Mouse (Mus musculus) adrenal gland, adult 2 months (tissue): ENCODE measurements around the gene Egfl8. TPM values are rescaled to one million over a fixed set of nuclear protein-coding genes. Genes with fewer than 3 reads are reported as not detected.

Experiments
- DNase-seq: peaks from one replicate; pipeline ENCODE4 v3.0.0; 2021
- polyA plus RNA-seq: library from polyadenylated mRNA; depleted of rRNA; stranded (reverse); fragments of >200 nt; gene quantifications from 2 replicates; pipeline ENCODE4 v1.2.3, GENCODE M21; 2012
- total RNA-seq, 2 experiments: library from RNA; stranded (reverse); gene quantifications; 2 replicates each; pipeline ENCODE4 v1.2.3; 2021

Egfl8 gene
- total and polyA plus RNA-seq, 3 experiments = 2.4 to 3.0 (median 2.4) TPM

DNA sequence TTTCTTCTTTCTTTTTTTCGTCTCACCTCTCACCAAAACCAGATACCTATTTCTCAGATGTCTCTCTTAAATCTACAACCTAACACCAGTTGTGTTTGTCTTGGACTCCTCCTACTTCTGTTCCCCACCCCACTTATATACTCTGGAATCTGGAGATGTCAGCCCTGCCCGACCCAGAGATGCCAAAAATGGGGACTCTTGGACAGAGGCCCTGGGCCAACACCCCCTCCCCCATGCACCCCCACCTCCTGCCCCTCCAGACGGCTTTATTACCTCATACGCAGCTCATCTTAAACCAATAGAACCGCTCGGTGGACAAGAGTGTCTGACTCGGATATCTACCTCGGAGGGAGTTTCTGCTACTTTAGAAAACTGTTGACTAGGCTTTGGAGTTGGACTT is 19.7 kb downstream of the Egfl8 start:
- no peak for DNase-seq

DNA sequence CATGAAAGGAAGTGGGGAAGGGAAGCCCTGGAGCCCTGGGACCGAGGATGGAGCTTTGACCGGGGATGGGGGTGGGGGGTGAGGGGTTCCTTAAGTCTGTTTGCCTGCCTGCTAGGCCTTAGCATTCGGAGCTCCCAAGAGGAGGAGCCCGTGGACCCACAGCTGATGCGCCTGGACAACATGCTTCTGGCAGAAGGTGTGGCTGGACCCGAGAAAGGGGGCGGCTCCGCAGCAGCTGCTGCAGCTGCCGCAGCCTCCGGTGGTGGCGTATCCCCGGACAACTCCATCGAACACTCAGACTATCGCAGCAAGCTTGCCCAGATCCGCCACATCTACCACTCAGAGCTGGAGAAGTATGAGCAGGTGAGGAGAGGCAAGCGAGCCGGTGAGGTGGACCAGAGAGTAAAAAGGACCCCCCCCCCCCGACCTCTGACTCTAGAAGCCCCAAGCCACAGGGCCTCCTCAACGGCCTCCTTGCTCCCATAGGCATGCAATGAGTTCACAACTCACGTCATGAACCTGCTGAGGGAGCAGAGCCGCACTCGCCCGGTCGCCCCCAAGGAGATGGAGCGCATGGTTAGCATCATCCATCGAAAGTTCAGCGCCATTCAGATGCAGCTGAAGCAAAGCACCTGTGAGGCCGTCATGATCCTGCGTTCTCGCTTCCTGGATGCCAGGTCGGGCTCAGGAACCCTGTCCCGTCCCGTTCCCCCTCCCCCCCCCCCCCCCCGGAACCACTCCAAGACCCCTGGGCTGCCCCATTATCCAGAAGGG is 21.8 kb downstream of the Egfl8 start:
- no peak for DNase-seq

DNA sequence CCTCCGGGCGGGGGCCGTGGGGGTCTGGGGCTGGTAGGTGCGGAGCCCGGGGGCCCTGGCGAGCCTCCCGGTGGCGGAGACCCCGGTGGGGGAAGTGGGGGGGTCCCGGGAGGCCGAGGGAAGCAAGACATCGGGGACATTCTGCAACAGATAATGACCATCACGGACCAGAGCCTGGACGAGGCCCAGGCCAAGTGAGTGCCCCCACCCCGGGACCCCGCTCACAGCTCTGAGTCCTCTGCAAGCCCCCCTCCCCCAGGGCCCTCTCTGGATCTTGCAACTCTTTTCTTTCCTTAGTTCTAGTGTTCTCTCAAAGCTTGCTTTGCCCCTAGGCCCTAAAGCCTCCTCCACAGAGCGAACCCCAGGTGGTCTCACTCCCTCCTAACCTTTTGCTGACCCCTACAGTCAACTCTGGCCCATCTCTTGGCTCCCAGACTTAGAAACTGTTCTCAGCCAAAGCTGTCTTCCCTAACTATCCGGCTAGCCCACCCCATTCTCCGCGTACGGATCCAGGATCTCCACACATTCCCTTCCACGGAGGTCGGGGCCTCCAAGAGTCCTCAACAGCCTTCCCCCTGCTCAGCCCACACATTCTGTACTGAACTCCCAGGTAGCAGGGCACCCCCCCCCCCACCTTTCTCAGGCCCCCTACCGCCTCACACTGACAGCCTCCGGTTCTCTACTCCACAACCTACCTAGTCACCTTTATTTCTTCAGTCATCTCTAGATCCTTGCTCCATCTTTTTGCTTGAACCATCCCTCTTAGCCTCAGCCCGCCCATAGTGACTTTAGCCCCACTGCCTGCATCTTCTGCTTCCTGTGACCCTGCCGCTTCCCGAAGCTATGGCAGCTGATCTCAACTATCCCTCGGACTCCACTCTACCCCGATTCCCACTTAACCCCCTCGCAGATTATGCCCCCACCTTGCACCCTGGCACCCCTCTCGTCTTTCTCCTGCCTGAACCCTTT is 22.9 kb downstream of the Egfl8 start:
- peak; percentile 45 for DNase-seq

DNA sequence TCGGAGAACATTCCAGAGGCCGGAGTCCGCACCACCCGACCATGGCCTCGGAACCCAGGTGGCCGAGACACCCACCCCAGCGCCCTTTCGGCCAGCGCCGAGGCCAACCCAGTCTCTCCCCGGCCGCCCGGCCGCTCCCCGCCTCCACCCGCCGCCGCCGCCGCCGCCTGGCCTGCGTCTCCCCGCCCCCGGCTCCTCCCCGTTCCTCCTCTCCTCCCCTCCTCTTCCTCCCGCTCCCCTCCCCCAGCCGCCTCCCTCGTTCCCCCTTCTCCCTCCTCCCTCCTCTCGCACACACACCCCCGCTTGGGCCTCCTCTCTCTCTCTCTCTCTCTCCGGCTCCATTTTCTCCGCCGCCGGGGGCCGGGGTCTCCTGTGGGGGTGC is 23.8 kb downstream of the Egfl8 start:
- DNase-seq = peak; percentile 94

DNA sequence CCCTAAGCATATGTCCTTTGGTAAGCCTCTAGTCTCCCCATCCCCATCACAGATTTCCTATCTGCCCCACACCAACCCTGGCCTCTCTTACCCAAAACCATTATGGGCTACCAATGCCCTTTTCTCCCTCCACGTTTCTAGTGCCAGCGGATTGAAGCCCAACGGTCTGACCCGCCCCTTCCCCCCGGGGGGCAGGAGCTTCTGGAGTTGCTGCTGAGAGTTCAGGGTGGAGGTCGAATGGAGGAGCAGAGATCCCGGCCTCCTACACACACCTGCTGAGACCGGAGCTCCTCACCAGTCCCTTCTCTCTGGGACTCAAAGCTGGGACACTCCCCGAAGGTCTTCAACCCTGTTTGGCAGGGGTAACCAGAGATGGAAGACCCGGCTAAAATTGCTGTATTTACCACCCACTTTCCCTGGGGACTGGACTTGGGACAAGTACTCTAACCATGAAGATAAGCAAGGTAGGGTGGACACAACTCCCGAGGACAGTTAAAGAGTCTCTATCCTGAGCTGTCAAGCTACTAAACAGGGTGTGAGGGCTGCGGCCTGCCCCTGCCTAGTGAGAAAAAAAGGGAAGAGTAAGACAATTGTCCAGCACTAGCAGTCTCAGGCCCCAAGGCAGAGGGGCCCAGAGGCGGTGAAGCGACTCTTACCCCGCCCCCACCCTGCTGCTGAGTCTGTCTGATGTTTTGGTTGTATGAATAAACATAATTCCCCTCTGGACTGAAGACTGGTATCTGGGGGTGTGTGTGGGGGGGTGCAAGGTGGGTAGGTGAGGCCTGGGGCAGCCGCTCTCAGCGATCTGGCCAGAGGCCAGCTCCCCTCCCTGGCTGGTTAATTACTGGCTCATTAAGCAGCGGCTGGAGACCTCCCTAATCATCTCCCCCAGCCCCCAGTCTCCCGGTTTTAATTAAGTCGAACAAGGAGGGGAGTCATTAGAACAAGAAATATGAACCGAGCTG is 24.5 kb downstream of the Egfl8 start, which contains the start of gene Pbx2:
Pbx2 (plus strand) TSS at position 238 of the 965 bp plus-strand sequence.
- no peak for DNase-seq

DNA sequence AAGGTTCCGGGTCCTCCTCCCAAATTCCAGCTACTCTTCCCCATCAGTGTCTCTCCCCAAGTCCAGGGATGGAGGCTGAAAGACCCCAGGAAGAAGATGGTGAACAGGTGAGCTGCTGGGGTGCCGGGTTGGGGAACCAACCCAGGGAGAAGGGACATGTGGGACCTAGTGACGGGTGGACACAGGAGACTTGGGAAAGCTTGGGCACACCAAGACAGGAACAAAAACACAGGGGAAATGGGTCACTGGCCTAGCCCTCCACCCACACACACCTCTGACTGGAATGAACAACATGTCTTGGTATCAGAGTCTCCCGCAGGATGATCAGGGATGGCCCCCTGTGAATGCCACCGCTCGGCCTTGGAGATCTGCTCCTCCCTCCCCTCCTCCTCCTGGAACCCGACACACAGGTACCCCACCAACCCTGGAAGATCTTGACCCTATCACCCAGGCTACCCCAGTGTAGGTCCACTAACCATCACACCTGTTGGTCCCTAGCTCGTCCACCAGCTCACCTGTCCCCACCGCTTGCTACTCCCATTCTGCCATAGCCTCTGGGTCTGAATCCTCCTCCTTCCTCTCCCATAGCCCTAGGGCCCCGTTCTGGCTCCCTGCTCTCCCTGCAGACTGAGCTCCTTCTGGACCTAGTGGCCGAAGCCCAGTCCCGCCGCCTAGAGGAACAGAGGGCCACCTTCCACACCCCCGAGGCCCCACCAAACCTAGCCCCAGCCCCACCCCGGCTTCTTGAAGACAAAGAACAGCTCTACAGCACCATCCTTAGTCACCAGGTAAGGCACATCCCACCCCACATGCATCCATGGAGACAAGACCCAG is 25.4 kb downstream of the Egfl8 start:
- DNase-seq = no peak

DNA sequence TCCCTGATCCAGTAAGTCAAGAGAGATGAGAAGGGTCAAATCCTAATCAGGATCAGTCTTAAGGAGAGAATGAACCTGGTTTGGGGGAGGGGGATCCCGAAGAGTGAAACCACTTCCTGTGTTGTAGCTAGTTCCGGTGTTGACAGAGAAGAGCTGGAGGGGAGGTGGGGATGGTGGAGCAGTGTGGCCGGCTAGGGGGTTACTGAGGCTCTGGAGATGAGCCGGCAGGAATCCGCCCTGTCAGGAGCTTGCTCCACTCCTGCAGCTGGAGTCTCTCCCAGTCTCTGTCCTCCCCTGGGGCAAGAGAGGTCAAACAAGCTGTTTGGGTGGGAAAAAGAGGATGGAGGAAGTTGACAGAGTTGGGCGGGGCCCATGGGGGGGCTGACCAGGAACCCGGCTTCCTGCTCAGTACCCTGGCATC is 26.1 kb downstream of the Egfl8 start, which contains the start of gene Gpsm3:
Gpsm3 (plus strand) TSS at position 126 of the 421 bp plus-strand sequence.
- peak; percentile 54 for DNase-seq

DNA sequence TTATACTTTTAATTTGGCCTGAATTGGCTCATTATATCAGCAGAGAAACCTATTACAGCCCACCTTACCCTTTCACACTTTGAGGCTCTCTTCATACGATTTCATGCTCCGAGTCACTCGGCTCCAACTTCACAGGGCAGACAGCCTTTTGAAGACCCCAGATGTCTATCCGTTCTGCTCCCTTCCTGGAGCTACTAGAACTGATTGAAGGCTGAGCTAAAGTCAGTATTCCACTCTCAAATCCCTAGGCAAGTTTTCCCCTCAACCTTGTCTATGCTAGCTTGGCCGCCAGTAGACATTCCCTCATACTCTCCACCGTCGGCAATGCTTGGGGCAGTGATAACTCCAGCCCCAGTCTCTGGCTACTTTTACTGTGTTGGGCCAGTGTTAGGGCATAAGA is 26.6 kb downstream of the Egfl8 start:
- no peak for DNase-seq

DNA sequence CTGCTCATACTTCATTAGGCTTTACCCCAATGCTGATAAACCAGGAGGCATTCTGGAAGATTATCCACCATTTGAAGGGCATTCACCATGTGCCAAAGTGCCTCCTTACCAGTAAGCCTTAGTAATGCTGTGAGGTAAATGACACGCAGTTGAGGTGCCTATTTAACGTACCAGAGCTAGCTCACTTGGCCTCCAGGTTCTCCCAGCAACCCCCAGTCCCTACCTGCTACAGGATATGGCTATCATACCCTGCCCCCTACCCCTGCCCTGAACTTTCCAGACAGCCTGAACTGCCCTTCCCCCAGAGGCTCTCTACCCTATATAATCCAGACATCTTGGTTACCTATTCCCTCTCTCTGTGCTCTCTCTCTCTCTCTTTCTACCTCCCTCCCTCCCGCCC is 27.0 kb downstream of the Egfl8 start:
- no peak for DNase-seq

DNA sequence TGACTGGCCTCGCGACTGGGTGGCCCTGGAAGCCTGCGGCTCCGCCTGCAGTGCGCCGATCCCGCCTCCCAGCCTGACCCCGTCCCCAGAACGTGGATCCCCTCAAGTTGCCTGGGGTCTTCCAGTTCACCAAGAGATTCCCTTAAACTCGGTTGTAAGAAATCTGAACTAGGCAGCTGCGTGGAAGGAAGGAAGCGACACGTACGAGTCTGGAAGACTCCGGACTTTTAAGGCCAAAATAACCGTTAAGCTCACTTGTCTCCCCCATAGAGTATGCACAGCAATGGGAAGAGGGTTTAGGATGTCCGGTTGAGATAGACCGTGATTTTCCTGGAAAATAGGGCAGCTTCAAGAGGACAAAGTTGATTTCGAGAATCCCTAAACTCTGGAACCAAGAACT is 28.0 kb downstream of the Egfl8 start:
- no peak for DNase-seq

DNA sequence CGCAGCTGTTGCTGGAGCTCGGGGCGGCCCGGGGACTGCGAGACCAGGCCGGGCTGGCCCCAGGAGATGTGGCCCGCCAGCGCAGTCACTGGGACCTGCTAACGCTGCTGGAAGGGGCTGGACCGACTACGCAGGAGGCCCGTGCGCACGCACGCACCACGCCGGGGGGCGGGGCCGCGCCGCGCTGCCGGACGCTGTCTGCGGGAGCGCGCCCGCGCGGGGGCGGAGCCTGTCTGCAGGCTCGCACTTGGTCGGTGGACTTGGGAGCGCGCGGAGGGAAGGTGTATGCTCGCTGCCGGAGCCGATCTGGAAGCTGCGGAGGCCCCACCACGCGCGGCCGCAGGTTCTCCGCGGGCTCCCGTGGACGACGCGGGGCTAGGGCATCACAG is 28.4 kb downstream of the Egfl8 start:
- peak; percentile 99 for DNase-seq

DNA sequence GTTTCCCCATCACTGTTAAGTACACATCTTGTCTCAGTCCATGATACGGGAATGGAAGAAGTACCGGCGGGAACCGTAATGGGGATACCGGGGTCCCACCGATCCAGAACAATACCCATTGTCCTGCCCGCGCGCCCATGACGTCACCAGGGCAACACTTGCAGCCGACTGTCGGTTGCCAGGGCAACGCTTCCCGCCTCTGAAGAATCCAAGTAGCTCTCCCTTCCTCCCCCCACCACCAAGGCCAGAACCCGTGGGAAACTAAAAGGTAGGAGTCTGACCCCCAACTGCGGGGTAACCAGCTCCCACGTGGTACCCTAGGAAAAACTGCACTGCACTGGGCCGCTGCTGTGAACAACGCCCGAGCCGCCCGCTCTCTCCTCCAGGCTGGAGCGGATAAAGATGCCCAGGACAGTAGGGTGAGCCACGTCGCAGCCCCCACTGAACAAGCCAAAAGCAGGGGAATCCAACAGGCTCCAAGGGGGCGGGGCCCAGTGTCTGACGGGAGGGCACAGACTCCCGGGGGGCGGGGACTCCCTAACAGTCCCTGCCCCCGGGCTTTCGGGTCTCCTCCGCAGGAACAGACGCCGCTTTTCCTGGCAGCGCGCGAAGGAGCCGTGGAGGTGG is 28.9 kb downstream of the Egfl8 start:
- DNase-seq = peak; percentile 83

DNA sequence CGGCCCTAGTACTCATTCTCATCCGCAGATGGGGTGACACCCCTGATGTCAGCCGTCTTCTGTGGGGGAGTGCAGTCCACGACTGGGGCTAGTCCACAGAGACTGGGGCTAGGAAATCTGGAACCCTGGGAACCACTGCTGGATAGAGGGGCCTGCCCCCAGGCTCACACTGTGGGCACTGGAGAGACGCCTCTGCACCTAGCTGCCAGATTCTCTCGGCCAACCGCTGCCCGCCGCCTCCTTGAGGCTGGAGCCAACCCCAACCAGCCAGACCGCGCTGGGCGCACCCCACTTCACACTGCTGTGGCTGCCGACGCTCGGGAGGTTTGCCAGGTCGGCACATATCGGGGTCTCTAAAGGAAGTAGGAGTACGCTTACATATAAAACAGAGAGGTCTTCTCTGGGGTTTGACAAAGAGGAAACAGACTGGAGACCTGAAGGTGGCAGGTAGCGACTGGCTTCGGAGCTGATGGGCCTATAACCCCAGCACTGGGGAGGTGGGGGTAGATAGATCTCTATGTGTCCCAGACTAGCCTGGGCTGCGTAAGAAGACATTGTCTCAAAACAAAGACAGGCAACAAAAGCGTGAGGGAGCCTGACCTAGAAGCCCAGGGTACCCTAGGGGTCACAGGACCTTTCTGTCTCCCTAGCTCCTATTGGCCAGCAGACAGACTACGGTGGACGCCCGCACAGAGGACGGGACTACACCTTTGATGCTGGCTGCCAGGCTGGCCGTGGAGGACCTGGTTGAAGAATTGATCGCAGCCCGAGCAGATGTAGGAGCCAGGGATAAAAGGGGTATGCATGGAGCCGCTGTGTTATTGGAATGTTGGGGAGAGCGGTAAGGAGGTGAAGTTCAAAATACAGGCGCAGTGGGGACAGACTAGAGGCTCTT is 29.6 kb downstream of the Egfl8 start:
- DNase-seq = no peak

DNA sequence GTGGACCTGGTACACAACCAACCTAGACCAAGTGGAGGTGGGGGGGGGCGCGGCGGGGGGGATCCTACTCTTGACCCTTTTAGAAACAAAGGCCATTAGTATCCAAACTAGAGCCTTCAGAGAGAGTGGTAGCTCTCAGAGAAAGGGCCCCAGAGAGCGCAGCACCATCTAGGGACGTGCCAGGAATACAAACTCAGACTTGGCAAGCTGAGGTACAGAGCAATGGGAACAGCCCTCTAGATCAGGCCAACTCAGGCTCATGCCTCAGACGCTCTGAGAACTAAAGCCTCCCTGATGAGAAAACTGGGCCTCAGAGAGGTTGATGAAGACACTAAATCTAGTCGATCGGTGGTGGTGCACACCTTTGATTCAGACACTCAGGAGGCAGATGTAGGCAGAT is 30.6 kb downstream of the Egfl8 start:
- DNase-seq = no peak

DNA sequence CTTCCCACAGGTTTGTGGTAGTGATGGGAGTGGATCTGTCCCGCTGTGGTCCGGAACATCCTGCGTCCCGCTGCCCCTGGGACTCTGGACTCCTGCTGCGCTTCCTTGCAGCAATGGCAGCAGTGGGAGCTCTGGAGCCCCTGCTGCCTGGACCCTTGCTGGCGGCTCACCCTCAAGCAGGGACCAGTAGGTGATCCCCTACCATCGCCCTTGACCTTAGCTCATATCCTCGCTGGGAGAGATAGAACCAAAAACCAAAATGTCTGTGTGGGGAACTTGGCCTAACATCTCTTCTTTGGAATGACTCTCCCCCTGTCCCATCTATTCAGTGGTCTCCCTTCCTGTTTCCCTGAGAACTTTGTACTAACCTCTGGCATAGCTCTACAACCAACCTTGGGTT is 32.0 kb downstream of the Egfl8 start:
- no peak for DNase-seq

DNA sequence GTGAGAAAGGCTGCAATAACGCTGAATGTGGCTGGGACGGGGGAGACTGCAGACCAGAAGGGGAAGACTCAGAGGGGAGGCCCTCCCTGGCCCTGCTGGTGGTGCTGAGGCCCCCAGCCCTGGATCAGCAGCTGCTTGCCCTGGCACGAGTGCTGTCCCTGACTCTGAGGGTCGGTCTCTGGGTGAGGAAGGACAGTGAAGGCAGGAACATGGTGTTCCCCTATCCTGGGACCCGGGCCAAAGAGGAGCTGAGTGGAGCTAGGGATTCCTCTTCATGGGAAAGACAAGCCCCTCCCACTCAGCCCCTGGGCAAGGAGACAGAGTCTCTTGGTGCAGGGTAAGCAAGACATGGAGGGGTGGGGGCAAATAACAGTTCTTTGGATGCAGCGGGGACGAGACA is 32.4 kb downstream of the Egfl8 start:
- DNase-seq = no peak

DNA sequence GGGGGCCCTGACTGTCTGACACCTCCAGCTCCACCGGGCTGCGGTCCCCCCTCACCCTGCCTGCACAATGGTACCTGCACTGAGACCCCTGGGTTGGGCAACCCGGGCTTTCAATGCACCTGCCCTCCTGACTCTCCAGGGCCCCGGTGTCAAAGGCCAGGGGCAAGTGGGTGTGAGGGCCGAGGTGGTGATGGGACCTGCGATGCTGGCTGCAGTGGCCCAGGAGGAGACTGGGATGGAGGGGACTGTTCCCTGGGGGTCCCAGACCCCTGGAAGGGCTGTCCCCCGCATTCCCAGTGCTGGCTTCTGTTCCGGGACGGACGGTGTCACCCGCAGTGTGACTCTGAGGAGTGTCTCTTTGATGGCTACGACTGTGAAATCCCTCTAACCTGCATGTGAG is 33.2 kb downstream of the Egfl8 start:
- no peak for DNase-seq

DNA sequence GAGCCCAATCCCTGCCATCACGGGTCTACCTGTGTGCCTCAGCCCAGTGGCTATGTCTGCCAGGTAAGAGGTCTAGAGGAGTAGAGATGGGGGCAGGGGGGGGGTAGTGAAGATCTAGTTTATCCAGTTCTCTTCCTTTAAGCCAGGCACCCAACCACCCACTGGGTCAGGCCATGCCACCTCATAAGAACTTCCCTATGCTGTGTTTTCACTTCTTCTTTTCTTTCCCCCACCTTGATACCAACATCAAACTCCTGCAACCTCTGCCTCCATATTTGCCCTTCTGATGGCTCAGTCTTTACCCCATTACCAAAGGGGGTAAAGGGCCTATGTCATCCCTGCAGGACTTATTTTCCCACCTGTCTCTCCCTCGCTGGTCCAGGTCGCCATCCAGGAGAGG is 37.7 kb downstream of the Egfl8 start:
- no peak for DNase-seq

DNA sequence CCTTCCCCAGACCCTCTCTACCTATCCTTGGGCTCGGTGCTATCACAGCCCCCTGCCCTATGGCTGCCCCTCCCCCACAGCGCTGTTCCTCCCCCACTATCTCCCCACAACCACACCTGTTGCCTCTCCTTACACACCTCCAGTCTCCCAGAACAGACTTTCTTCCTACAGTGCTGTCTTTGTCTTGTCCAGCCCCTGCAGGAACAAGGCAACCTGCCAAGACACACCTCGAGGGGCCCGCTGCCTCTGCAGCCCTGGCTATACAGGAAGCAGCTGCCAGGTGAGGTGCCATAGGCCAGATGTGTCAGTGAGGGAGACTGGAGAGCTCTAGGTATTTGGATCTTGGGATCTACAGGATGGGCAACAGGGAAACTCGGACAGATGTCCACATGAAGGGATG is 39.2 kb downstream of the Egfl8 start:
- no peak for DNase-seq
